Mouse (Mus musculus) olfactory bulb, adult 2 months (tissue): ENCODE measurements at regions not wholly inside any gene's neighbourhood (a gene's known extent, or its start where the extent isn't known, plus 50 kb on each side); places are given as distances from the start of the nearest gene placed in this dataset.

Source experiments
- H3K27ac ChIP-seq: fragments of 200-500 bp; 2 replicates; pipeline ENCODE4 v1.5.1; 2012; ENCODE audit warnings: low read depth, low read length; ENCODE audit not compliant: insufficient read depth
- H3K4me1 ChIP-seq: fragments of 200-500 bp; 2 replicates; pipeline ENCODE4 v1.6.1; 2012; ENCODE audit warnings: low read length; ENCODE audit not compliant: control insufficient read depth, insufficient read depth
- H3K4me3 ChIP-seq: fragments of 200-500 bp; 2 replicates; pipeline ENCODE4 v1.5.1; 2012; ENCODE audit warnings: mild to moderate bottlenecking, low read depth, low read length, moderate library complexity; ENCODE audit not compliant: insufficient read depth
- CTCF ChIP-seq: fragments of 200-500 bp; IDR thresholded peaks from 2 replicates; pipeline ENCODE4 v1.5.1; 2012; ENCODE audit warnings: low read depth, mild to moderate bottlenecking, low read length, moderate library complexity; ENCODE audit not compliant: insufficient read depth
- POLR2A ChIP-seq: fragments of 200-500 bp; IDR thresholded peaks from 2 replicates; pipeline ENCODE4 v1.6.1; 2012; ENCODE audit warnings: mild to moderate bottlenecking, low read depth, low read length, moderate library complexity; ENCODE audit not compliant: insufficient read depth
- WGBS: fragments of 180-500 bp; shearing (Covaris S2); methylation state at CpG from one replicate; pipeline ENCODE4 v1.1.7; 2018; 5-methylcytosine and 5-hydroxymethylcytosine counted together

GRCm38 (mm10) chr2:21048226-21048625 lies 79.5 kb upstream of the Arhgap21 start:
- no peak for TF ChIP-seq CTCF
- no peak for TF ChIP-seq POLR2A
- peaks cover 2% of the 10 kb centered on the region; the same call in 1 of the 2 replicates for H3K4me1 ChIP-seq
- no peak overlapping the region for H3K4me3 ChIP-seq
- H3K27ac ChIP-seq: no peak overlapping the region
- 81% methylated on average over 6 of the region's 6 CpGs for WGBS

- no peak overlapping the region for H3K27ac ChIP-seq
- no peak overlapping the region for H3K4me3 ChIP-seq
- TF ChIP-seq POLR2A: no peak
- H3K4me1 ChIP-seq: peaks cover 2% of the 10 kb centered on the region; the same call in 1 of the 2 replicates
- 86% methylated on average over 9 of the region's 9 CpGs for WGBS
These were observed 77.9 kb upstream of the Arhgap21 start for GRCm38 (mm10) chr2:21046503-21047116.

GRCm38 (mm10) chr2:21044781-21045180 lies 76.1 kb upstream of the Arhgap21 start:
- WGBS: 89% methylated on average over 7 of the region's 7 CpGs
- TF ChIP-seq CTCF (no peak), POLR2A (no peak)
- Histone ChIP-seq H3K4me1 (peaks cover 2% of the 10 kb centered on the region; the same call in 1 of the 2 replicates), H3K4me3 (no peak overlapping the region), H3K27ac (no peak overlapping the region)

- WGBS: 41% methylated on average over 7 of the region's 7 CpGs
- peaks cover 2% of the 10 kb centered on the region; the same call in 1 of the 2 replicates for H3K4me1 ChIP-seq
- H3K27ac ChIP-seq: no peak overlapping the region
- TF ChIP-seq CTCF (no peak), POLR2A (no peak)
- no peak overlapping the region for H3K4me3 ChIP-seq
These were observed 75.3 kb upstream of the Arhgap21 start for GRCm38 (mm10) chr2:21044007-21044406.

GRCm38 (mm10) chr2:21043302-21043701 lies 74.6 kb upstream of the Arhgap21 start:
- Histone ChIP-seq H3K27ac (no peak overlapping the region), H3K4me1 (peaks cover 2% of the 10 kb centered on the region; the same call in 1 of the 2 replicates), H3K4me3 (no peak overlapping the region)
- 28% methylated on average over 4 of the region's 4 CpGs for WGBS
- TF ChIP-seq POLR2A (no peak), CTCF (no peak)

- WGBS: 61% methylated on average over 3 of the region's 3 CpGs
- TF ChIP-seq CTCF (no peak), POLR2A (no peak)
- Histone ChIP-seq H3K4me3 (no peak overlapping the region), H3K4me1 (peaks cover 8% of the 10 kb centered on the region), H3K27ac (peak overlapping the region; percentile 93)
These were observed 68.9 kb upstream of the Arhgap21 start for GRCm38 (mm10) chr2:21037607-21038006.

GRCm38 (mm10) chr2:21037181-21037580 lies 68.5 kb upstream of the Arhgap21 start:
- Histone ChIP-seq H3K4me1 (peaks cover 8% of the 10 kb centered on the region), H3K27ac (peak overlapping the region; percentile 93), H3K4me3 (no peak overlapping the region)
- no peak for TF ChIP-seq POLR2A
- TF ChIP-seq CTCF: no peak
- 11% methylated on average over 8 of the region's 8 CpGs for WGBS

- Histone ChIP-seq H3K4me1 (peaks cover 8% of the 10 kb centered on the region), H3K4me3 (no peak overlapping the region), H3K27ac (peak overlapping the region; percentile 56)
- 86% methylated on average over 5 of the region's 5 CpGs for WGBS
- no peak for TF ChIP-seq POLR2A
- no peak for TF ChIP-seq CTCF
These were observed 67.4 kb upstream of the Arhgap21 start for GRCm38 (mm10) chr2:21035884-21036648.

GRCm38 (mm10) chr2:21034651-21035050 lies 66.0 kb upstream of the Arhgap21 start:
- Histone ChIP-seq H3K27ac (peak overlapping the region; percentile 92), H3K4me3 (peak overlapping the region; percentile 32; the same call in 1 of the 2 replicates), H3K4me1 (peaks cover 8% of the 10 kb centered on the region)
- WGBS: 36% methylated on average over 8 of the region's 8 CpGs
- TF ChIP-seq POLR2A (no peak), CTCF (no peak)
